Mouse (Mus musculus): ENCODE results near the gene Tmod3. TPM values are rescaled to one million over a fixed set of nuclear protein-coding genes. Genes with fewer than 3 reads are reported as not detected.

Gene Tmod3
- polyA plus RNA-seq, 1 experiment from 2014 or later, result 101 TPM

- no peak for ATAC-seq (ENCODE audit: low FRiP score)
- Histone ChIP-seq H3K4me2 (no peak overlapping the region), H3K9me3 (no peaks in the 10 kb centered on the region), H3K27ac (peak overlapping the region; percentile 46; the same call in 1 of the 2 replicates), H3K36me3 (replicated peaks) (peaks cover 2% of the 10 kb centered on the region; the same call in 1 of the 2 replicates), H3K4me1 (no peaks in the 10 kb centered on the region; the same call in 1 of the 2 replicates), H3K4me3 (replicated peaks) (no peak overlapping the region), H3K27me3 (no peaks in the 10 kb centered on the region), H3K9ac (no peak overlapping the region)
- 63% methylated on average over 8 of the region's 8 CpGs for WGBS
Measured at GRCm38 (mm10) chr9:75479106-75479725, 80.2 kb downstream of the Tmod3 start.

DNA sequence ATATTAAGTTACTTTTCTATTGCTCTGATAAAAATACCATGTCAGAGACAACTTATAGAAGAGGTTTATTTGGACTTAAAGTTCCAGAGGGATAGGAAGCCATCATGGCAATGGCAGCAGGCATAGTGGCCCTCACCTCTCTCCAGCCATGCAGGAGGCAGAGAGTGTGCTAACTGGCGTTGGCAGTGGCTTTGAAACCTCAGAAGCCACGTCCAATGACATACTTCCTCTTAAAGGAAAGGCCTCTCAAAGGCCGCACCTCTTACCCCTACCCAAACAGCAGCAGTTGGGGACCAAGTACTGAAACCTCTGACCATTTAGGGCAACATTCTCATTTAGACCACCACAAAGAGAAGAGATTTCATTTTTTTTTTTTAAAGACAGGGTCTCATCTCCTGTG lies 82.2 kb downstream of the Tmod3 start:
- ATAC-seq (ENCODE audit: low FRiP score), result no peak
- Histone ChIP-seq H3K36me3 (replicated peaks) (peaks cover 14% of the 10 kb centered on the region), H3K4me1 (no peaks in the 10 kb centered on the region; the same call in 1 of the 2 replicates), H3K4me2 (no peak overlapping the region), H3K27me3 (no peaks in the 10 kb centered on the region), H3K27ac (no peak overlapping the region), H3K4me3 (replicated peaks) (no peak overlapping the region), H3K9ac (no peak overlapping the region), H3K9me3 (no peaks in the 10 kb centered on the region)
- WGBS, result 65% methylated on average over 3 of the region's 3 CpGs

DNA sequence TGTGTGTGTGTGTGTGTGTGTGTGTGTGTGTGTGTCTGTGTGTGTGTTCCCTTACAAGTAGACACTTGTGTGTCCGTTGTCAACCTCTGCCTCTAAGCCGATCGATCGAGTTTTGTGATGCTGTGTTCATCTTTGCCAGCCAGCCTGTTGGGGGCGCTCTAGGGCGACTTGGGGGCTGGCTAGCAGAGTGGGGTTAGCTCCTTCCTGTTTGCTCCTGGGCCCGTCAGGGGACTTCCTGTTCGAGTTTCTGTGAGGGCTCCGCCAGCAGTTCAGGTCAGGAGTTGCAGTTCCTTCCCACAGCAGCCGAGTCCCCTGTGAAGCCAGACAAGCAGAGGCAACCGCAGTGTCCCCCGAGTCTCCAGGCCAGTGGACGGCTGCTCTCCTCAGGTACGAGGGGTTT lies 91.2 kb downstream of the Tmod3 start:
- Histone ChIP-seq H3K27ac (no peak overlapping the region), H3K9ac (no peak overlapping the region), H3K27me3 (no peaks in the 10 kb centered on the region), H3K9me3 (no peaks in the 10 kb centered on the region), H3K36me3 (replicated peaks) (peaks cover 70% of the 10 kb centered on the region), H3K4me3 (replicated peaks) (no peak overlapping the region), H3K4me2 (no peak overlapping the region), H3K4me1 (no peaks in the 10 kb centered on the region)
- WGBS, result 85% methylated on average over 14 of the region's 14 CpGs
- no peak for ATAC-seq (ENCODE audit: low FRiP score)

DNA sequence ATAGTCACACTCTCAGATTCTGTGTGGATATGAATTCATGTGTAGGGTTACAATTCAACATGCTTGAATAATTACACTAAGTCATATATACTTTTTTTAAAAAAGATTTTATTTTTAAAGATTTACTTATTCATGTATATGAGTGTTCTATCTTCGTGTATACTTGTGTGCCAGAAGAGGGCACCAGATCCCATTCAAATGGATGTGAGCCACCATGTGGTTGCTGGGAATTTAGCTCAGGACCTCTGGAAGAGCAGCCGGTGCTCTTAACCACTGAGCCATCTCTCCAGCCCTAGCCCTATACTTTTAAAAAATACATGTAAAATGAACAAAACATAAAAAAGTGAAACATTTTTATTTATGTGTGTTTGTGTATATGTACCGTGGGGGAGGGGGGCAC lies 91.9 kb downstream of the Tmod3 start:
- ATAC-seq (ENCODE audit: low FRiP score), result no peak
- no peaks in the 10 kb centered on the region for H3K27me3 ChIP-seq
- H3K9me3 ChIP-seq, result no peaks in the 10 kb centered on the region
- no peak overlapping the region for H3K9ac ChIP-seq
- no peak overlapping the region for H3K4me2 ChIP-seq
- 92% methylated on average over 3 of the region's 3 CpGs for WGBS
- H3K27ac ChIP-seq, result no peak overlapping the region
- H3K36me3 ChIP-seq (replicated peaks), result peaks cover 72% of the 10 kb centered on the region
- no peak overlapping the region for H3K4me3 ChIP-seq (replicated peaks)
- H3K4me1 ChIP-seq, result no peaks in the 10 kb centered on the region

GRCm38 (mm10) chr9:75466641-75467040 lies 92.8 kb downstream of the Tmod3 start:
- WGBS, result 94% methylated on average over 4 of the region's 4 CpGs
- ATAC-seq (ENCODE audit: low FRiP score), result no peak

DNA sequence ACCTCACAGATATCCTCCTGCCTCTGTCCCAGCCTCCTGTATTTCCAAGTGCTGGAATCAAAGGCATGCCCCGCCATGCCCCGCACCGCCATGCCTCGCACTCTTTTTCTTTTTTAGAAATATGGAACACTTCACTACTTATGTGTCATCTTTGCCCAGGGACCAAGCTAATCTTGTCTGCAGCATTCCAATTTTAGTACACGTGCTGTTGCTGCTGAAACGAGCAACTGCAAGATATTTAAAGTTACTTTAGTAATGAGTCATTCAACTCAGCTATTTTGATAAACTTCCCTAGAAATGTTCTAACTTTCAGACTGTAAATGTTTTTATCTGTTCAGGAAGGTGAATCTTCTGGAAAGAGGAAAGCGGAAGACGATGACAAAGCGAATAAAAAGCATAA lies 93.6 kb downstream of the Tmod3 start:
- Histone ChIP-seq H3K36me3 (replicated peaks) (peaks cover 77% of the 10 kb centered on the region), H3K27me3 (no peaks in the 10 kb centered on the region), H3K9ac (no peak overlapping the region), H3K4me3 (replicated peaks) (no peak overlapping the region), H3K27ac (no peak overlapping the region), H3K4me2 (no peak overlapping the region), H3K4me1 (no peaks in the 10 kb centered on the region), H3K9me3 (no peaks in the 10 kb centered on the region)
- 95% methylated on average over 9 of the region's 9 CpGs for WGBS
- no peak for ATAC-seq (ENCODE audit: low FRiP score)

More at GRCm38 (mm10) chr9:75466641-75467040, 92.8 kb downstream of the Tmod3 start:
- Histone ChIP-seq H3K27ac (no peak overlapping the region), H3K36me3 (replicated peaks) (peaks cover 76% of the 10 kb centered on the region), H3K9ac (no peak overlapping the region), H3K4me1 (no peaks in the 10 kb centered on the region), H3K4me2 (no peak overlapping the region), H3K27me3 (no peaks in the 10 kb centered on the region), H3K9me3 (no peaks in the 10 kb centered on the region), H3K4me3 (replicated peaks) (no peak overlapping the region)

- no peaks in the 10 kb centered on the region for H3K4me1 ChIP-seq
- no peaks in the 10 kb centered on the region for H3K27me3 ChIP-seq
- no peak overlapping the region for H3K4me3 ChIP-seq (replicated peaks)
- peaks cover 94% of the 10 kb centered on the region for H3K36me3 ChIP-seq (replicated peaks)
- H3K27ac ChIP-seq, result no peak overlapping the region
- 87% methylated on average over 8 of the region's 8 CpGs for WGBS
- no peak for ATAC-seq (ENCODE audit: low FRiP score)
- no peak overlapping the region for H3K4me2 ChIP-seq
- no peaks in the 10 kb centered on the region for H3K9me3 ChIP-seq
- no peak overlapping the region for H3K9ac ChIP-seq
Measured at GRCm38 (mm10) chr9:75463050-75463660, 96.3 kb downstream of the Tmod3 start.

GRCm38 (mm10) chr9:75455684-75456083 lies 103.8 kb downstream of the Tmod3 start:
- H3K36me3 ChIP-seq (replicated peaks), result peaks cover 95% of the 10 kb centered on the region
- H3K27ac ChIP-seq, result no peak overlapping the region
- H3K27me3 ChIP-seq, result no peaks in the 10 kb centered on the region
- no peak overlapping the region for H3K9ac ChIP-seq
- H3K4me2 ChIP-seq, result no peak overlapping the region
- H3K9me3 ChIP-seq, result no peaks in the 10 kb centered on the region
- 84% methylated on average over 10 of the region's 10 CpGs for WGBS
- no peaks in the 10 kb centered on the region for H3K4me1 ChIP-seq
- no peak overlapping the region for H3K4me3 ChIP-seq (replicated peaks)
- ATAC-seq (ENCODE audit: low FRiP score), result no peak

DNA sequence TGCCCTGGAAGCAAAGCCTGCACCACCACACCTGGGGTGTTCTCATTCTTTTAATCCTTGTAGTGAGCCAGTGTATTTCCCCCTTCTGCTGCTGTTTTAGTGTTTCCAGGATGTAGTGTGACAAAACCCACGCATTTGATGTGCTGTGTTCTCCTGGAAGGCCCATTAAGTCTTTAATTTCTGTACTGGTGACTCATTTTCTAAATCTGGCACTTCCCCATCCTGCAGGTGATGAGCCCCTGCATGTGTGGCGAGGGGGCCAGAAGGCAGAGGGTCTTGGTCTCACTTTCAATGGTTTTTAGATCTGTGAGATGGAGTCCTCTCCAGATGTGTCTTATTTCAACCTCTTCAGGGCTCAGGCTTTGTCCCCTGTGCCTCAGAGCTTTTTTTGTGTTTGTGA lies 105.5 kb downstream of the Tmod3 start:
- ATAC-seq (ENCODE audit: low FRiP score), result no peak
- H3K4me2 ChIP-seq, result no peak overlapping the region
- H3K9me3 ChIP-seq, result no peaks in the 10 kb centered on the region
- H3K4me3 ChIP-seq (replicated peaks), result no peak overlapping the region
- H3K4me1 ChIP-seq, result no peaks in the 10 kb centered on the region
- no peaks in the 10 kb centered on the region for H3K27me3 ChIP-seq
- no peak overlapping the region for H3K27ac ChIP-seq
- peaks cover 89% of the 10 kb centered on the region for H3K36me3 ChIP-seq (replicated peaks)
- 96% methylated on average over 2 of the region's 2 CpGs for WGBS
- no peak overlapping the region for H3K9ac ChIP-seq

DNA sequence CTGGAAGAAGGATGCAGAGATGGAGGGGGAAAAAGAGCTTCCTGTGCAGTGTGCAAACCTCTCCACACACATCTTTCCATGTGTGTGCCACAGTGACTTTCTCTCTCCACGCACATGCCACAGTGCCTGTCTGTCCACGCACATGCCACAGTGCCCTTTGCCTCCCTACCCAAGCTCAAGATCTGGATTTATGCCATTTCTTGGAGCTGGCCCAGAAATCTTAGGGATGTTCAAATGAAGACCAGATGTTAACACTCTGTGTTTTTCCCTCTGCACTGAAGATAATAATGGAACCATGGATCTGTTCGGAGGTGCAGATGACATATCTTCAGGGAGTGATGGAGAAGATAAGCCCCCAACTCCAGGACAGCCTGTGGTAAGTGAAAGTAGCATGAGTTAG lies 111.4 kb downstream of the Tmod3 start:
- Histone ChIP-seq H3K9ac (no peak overlapping the region), H3K27ac (no peak overlapping the region), H3K4me3 (replicated peaks) (no peak overlapping the region), H3K4me2 (no peak overlapping the region), H3K36me3 (replicated peaks) (peaks cover 70% of the 10 kb centered on the region), H3K4me1 (peaks cover 1% of the 10 kb centered on the region), H3K27me3 (no peaks in the 10 kb centered on the region), H3K9me3 (no peaks in the 10 kb centered on the region)
- 90% methylated on average over 3 of the region's 3 CpGs for WGBS
- no peak for ATAC-seq (ENCODE audit: low FRiP score)

Other genes with a start within 250 kb of the Tmod3 start
- not detected in 2 replicates for gene Bcl2l10, start 211.9 kb downstream of the Tmod3 start, polyA plus RNA-seq (2016; fragmentation: Nextera tagmentation; extraction: Ambion mirVana)
- 167 and 177 TPM in 2 replicates for gene Mapk6, start 149.7 kb downstream of the Tmod3 start, polyA plus RNA-seq (2016; fragmentation: Nextera tagmentation; extraction: Ambion mirVana)
- 55.1 and 57.1 TPM in 2 replicates for gene Leo1, start 118.1 kb downstream of the Tmod3 start, polyA plus RNA-seq (2016; fragmentation: Nextera tagmentation; extraction: Ambion mirVana)
- 112 and 121 TPM in 2 replicates for gene Tmod2, start 51.7 kb upstream of the Tmod3 start, polyA plus RNA-seq (2016; fragmentation: Nextera tagmentation; extraction: Ambion mirVana)
- 13.8 and 15.5 TPM in 2 replicates for gene Lysmd2, start 66.1 kb upstream of the Tmod3 start, polyA plus RNA-seq (2016; fragmentation: Nextera tagmentation; extraction: Ambion mirVana)
- gene Scg3, start 124.4 kb upstream of the Tmod3 start, polyA plus RNA-seq (2016; fragmentation: Nextera tagmentation; extraction: Ambion mirVana), result 65.0 and 81.2 TPM in 2 replicates
- 2.1 and 4.1 TPM in 2 replicates for gene Bmp5, start 215.7 kb upstream of the Tmod3 start, polyA plus RNA-seq (2016; fragmentation: Nextera tagmentation; extraction: Ambion mirVana)